Mouse (Mus musculus) brain, embryonic 14.5 days (tissue): ENCODE measurements around the gene 4930404H24Rik.

Experiments used
- CTCF ChIP-seq: fragments of 200-500 bp; IDR thresholded peaks from 2 replicates; pipeline ENCODE4 v1.5.1; 2012; ENCODE audit warnings: inconsistent platforms, mild to moderate bottlenecking, moderate library complexity, borderline replicate concordance; ENCODE audit not compliant: insufficient read depth, insufficient read length; ENCODE audit errors: extremely low read depth
- POLR2A ChIP-seq: fragments of 200-500 bp; IDR thresholded peaks from 2 replicates; pipeline ENCODE4 v1.6.1; 2012; ENCODE audit warnings: mild to moderate bottlenecking, inconsistent platforms, borderline replicate concordance; ENCODE audit not compliant: poor library complexity, insufficient read depth, insufficient read length, severe bottlenecking; ENCODE audit errors: extremely low read depth

DNA sequence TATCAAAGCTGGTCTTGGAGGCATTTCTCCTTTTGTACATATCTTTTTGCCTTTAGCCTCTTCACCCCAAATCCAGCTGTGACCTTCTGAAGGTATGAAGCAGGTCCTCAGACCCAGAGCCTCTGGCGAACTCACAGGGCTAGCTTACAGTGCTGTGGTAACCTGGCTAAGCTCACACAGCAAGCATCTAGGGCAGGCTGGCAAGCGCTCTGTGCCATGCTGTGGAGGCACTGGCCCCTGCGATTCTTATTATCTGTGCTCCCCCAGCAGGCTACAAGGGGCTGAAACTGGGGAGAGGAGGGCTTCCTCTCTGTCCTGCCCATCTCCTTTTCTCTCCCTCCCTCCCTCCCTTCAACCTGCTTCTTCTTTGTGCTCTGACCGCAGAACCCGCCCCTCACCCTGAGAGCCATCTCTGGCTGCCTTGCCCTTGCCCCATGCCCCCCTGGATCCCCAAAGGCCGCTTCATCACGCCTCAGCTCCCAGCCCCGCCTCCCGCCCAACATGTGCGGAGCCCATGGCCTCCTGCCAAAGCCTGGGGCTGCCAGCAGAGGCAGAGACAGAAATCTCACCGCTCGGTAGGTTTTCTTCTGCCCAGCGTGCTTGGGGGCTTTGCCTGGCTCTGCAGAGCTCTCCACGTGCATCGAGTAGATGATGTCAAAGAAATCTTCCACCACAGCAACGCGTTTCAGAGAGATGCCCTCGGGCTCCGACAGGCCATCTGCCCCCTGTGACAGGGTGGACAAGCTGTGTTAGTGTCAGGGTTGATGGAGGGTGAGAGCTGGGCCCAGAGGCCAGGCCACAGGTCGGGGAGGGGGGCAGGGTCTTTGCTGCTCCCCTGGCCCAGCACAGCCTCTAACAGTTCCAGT, 9.2 kb upstream of the 4930404H24Rik start:
- TF ChIP-seq POLR2A (no peak), CTCF (peak; percentile 26; the same call in 1 of the 2 replicates)
